Mouse (Mus musculus) thymus, postnatal 14 days (tissue): Measurements from ENCODE around the gene Nat8f2.

ENCODE experiments used
- DNase-seq: peaks from one replicate; pipeline ENCODE4 v3.0.0; 2021

Nat8f2 gene

DNA sequence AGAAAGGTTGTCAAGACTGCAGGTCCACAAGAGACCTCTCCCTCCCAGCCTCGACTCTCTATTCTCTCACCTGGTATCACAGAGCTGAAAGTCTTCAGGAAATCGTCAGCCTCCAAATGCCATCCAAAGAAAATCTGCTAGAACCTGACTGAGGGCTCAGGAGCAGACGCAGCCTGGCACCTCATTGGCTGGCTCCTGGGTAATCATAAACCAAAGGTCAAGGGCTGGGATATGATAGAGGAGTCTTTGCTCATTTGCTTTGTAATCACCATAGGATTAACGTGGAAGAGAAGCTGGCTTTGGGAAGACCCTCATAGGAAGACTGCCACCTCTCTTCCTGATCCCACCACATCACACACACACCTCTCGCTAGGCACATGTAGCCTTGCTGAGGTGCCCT is 48.1 kb downstream of the Nat8f2 start, which contains the start of the genes Nat8f6 and Nat8f5:
TSS of gene Nat8f6 (minus strand) at position 118 of the 400 bp plus-strand sequence.
TSS of gene Nat8f5 (minus strand) at position 136 of the 400 bp plus-strand sequence.
- no peak for DNase-seq

DNA sequence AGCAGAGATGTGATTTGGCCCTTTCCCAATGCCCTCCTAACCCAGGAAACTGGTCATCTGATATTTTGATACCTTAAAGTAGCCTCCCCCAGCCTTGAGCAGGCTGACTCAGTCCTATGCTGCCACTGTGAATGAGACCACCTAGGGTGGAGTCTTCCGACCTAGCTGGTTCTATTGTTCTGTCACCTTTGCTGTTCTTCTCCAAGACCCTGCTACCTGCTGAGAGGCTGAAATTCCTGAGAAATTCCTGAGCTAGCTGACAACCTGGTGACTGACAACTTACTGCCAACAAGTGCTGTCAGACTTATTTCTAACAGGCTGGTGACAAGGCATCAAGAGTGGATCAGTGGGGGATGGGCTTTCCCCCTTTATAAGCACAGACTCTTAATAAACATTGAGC is 50.6 kb downstream of the Nat8f2 start:
- no peak for DNase-seq
